7 mouse cellular contexts compared by ENCODE assay signal in genomic region chr7:141476226-141476980, GRCm38 (mm10). TPM values are rescaled to one million over a fixed set of nuclear protein-coding genes. Genes with fewer than 3 reads are reported as not detected.
DNase-seq lines count a peak whose midpoint lies in the region; ATAC-seq lines count a peak whose summit lies in the region.

No protein-coding gene starts in this region.

- H3K4me3 ChIP-seq in embryonic facial prominence, embryonic 10.5 days = peak overlapping the region; percentile 89
- peak overlapping the region; percentile 85 for H3K4me3 ChIP-seq in heart, embryonic 11.5 days (ENCODE audit: low read depth, low read length)
- peak overlapping the region; percentile 66 for H3K4me3 ChIP-seq in kidney, embryonic 15.5 days (replicated peaks)

- H3K27me3 ChIP-seq in embryonic facial prominence, embryonic 10.5 days (replicated peaks; ENCODE audit: low read depth, poor library complexity, severe bottlenecking) = peaks cover 8% of the 10 kb centered on the region
- H3K27me3 ChIP-seq in heart, embryonic 11.5 days (ENCODE audit: control insufficient read depth, insufficient read depth, low read length) = peaks cover 3% of the 10 kb centered on the region; the same call in 1 of the 2 replicates
- no peaks in the 10 kb centered on the region for H3K27me3 ChIP-seq in kidney, embryonic 15.5 days

- ATAC-seq in heart, embryonic 11.5 days (replicated peaks; ENCODE audit: insufficient number of reproducible peaks, low FRiP score, low TSS enrichment) = peak; percentile 53
- peak; percentile 72 for ATAC-seq in kidney, embryonic 15.5 days (replicated peaks; ENCODE audit: low FRiP score)

- H3K4me1 ChIP-seq in embryonic facial prominence, embryonic 10.5 days = peaks cover 52% of the 10 kb centered on the region
- H3K4me1 ChIP-seq in heart, embryonic 11.5 days (ENCODE audit: control insufficient read depth, insufficient read depth, low read length) = peaks cover 44% of the 10 kb centered on the region
- peaks cover 64% of the 10 kb centered on the region for H3K4me1 ChIP-seq in kidney, embryonic 15.5 days

- no peaks in the 10 kb centered on the region for H3K9me3 ChIP-seq in embryonic facial prominence, embryonic 10.5 days
- no peaks in the 10 kb centered on the region for H3K9me3 ChIP-seq in heart, embryonic 11.5 days (replicated peaks; ENCODE audit: control insufficient read depth, low read length)
- H3K9me3 ChIP-seq in kidney, embryonic 15.5 days (replicated peaks) = no peaks in the 10 kb centered on the region

- H3K9ac ChIP-seq in heart, embryonic 11.5 days (ENCODE audit: low read depth, low read length) = peak overlapping the region; percentile 97
- H3K9ac ChIP-seq in kidney, embryonic 15.5 days = peak overlapping the region; percentile 66

- peak overlapping the region; percentile 97 for H3K4me2 ChIP-seq in heart, embryonic 11.5 days
- peak overlapping the region; percentile 92 for H3K4me2 ChIP-seq in kidney, embryonic 15.5 days

- H3K27ac ChIP-seq in embryonic facial prominence, embryonic 10.5 days (replicated peaks) = peak overlapping the region; percentile 98
- peak overlapping the region; percentile 79 for H3K27ac ChIP-seq in heart, embryonic 11.5 days (ENCODE audit: low read depth, low read length)
- peak overlapping the region; percentile 97 for H3K27ac ChIP-seq in kidney, embryonic 15.5 days

- DNase-seq in 416B (ENCODE audit: low read depth) = peak; percentile 95
- peak; percentile 71 for DNase-seq in ES-CJ7 (ENCODE audit: low read depth, low spot score)
- peak; percentile 75 for DNase-seq in embryonic facial prominence, embryonic 10.5 days (ENCODE audit: low spot score)
- peak; percentile 93 for DNase-seq in lung, postnatal 25 days (ENCODE audit: low spot score)
- peak; percentile 89 for DNase-seq in skeletal muscle tissue, adult 2 months (ENCODE audit: low read depth, low spot score)

- 1% methylated on average over 17 of the region's 17 CpGs for WGBS in embryonic facial prominence, embryonic 10.5 days
- WGBS in heart, embryonic 11.5 days (ENCODE audit: insufficient replicate concordance) = 0% methylated on average over 16 of the region's 17 CpGs
- WGBS in kidney, embryonic 15.5 days = 0% methylated on average over 14 of the region's 17 CpGs

- peaks cover 15% of the 10 kb centered on the region for H3K36me3 ChIP-seq in embryonic facial prominence, embryonic 10.5 days (replicated peaks)
- peaks cover 8% of the 10 kb centered on the region; the same call in 1 of the 2 replicates for H3K36me3 ChIP-seq in heart, embryonic 11.5 days (ENCODE audit: control insufficient read depth, insufficient read depth, low read length)
- H3K36me3 ChIP-seq in kidney, embryonic 15.5 days = peaks cover 15% of the 10 kb centered on the region

RNA-seq across cellular contexts. Expression of gene Tspan4, which starts 1.4 kb away (rescaled TPM):
- 32.6 and 34.2 TPM in 2 replicates for polyA plus RNA-seq in embryonic facial prominence, embryonic 10.5 days (2016; fragmentation: Nextera tagmentation; extraction: Ambion mirVana)
- polyA plus RNA-seq in heart, embryonic 11.5 days (2014; fragmentation: Nextera tagmentation; extraction: Ambion mirVana) = 58.9 and 69.1 TPM in 2 replicates
- polyA plus RNA-seq in kidney, embryonic 15.5 days (2015; fragmentation: Nextera tagmentation; extraction: Ambion mirVana) = 91.6 and 93.4 TPM in 2 replicates

RNA-seq across cellular contexts. Expression of gene Polr2l, which starts 1.5 kb away (rescaled TPM):
- polyA plus RNA-seq in embryonic facial prominence, embryonic 10.5 days (2016; fragmentation: Nextera tagmentation; extraction: Ambion mirVana) = 84.0 and 86.0 TPM in 2 replicates
- 71.5 and 72.9 TPM in 2 replicates for polyA plus RNA-seq in heart, embryonic 11.5 days (2014; fragmentation: Nextera tagmentation; extraction: Ambion mirVana)
- 78.7 and 81.5 TPM in 2 replicates for polyA plus RNA-seq in kidney, embryonic 15.5 days (2015; fragmentation: Nextera tagmentation; extraction: Ambion mirVana)

RNA-seq across cellular contexts. Expression of gene Cd151, which starts 9.2 kb away (rescaled TPM):
- 20.6 and 22.4 TPM in 2 replicates for polyA plus RNA-seq in embryonic facial prominence, embryonic 10.5 days (2016; fragmentation: Nextera tagmentation; extraction: Ambion mirVana)
- polyA plus RNA-seq in heart, embryonic 11.5 days (2014; fragmentation: Nextera tagmentation; extraction: Ambion mirVana) = 61.3 and 101 TPM in 2 replicates
- 30.9 and 34.8 TPM in 2 replicates for polyA plus RNA-seq in kidney, embryonic 15.5 days (2015; fragmentation: Nextera tagmentation; extraction: Ambion mirVana)

RNA-seq across cellular contexts. Expression of gene Cracr2b, which starts 15.5 kb away (rescaled TPM):
- 6.6 and 8.3 TPM in 2 replicates for polyA plus RNA-seq in embryonic facial prominence, embryonic 10.5 days (2016; fragmentation: Nextera tagmentation; extraction: Ambion mirVana)
- polyA plus RNA-seq in heart, embryonic 11.5 days (2014; fragmentation: Nextera tagmentation; extraction: Ambion mirVana) = 11.5 and 14.3 TPM in 2 replicates
- 19.3 and 22.0 TPM in 2 replicates for polyA plus RNA-seq in kidney, embryonic 15.5 days (2015; fragmentation: Nextera tagmentation; extraction: Ambion mirVana)

RNA-seq across cellular contexts. Expression of gene Pnpla2, which starts 21.4 kb away (rescaled TPM):
- polyA plus RNA-seq in embryonic facial prominence, embryonic 10.5 days (2016; fragmentation: Nextera tagmentation; extraction: Ambion mirVana) = 13.2 and 14.3 TPM in 2 replicates
- polyA plus RNA-seq in heart, embryonic 11.5 days (2014; fragmentation: Nextera tagmentation; extraction: Ambion mirVana) = 28.7 and 35.3 TPM in 2 replicates
- 36.3 and 41.7 TPM in 2 replicates for polyA plus RNA-seq in kidney, embryonic 15.5 days (2015; fragmentation: Nextera tagmentation; extraction: Ambion mirVana)

Comparison
In these comparisons a context has a peak if more than half of its experiments do, and no peak if none do; other contexts are left out.
1. Peak in every context shown above with its lines: DNase-seq, ATAC-seq, H3K4me3 ChIP-seq and H3K27ac ChIP-seq.